Mouse (Mus musculus) lung, embryonic 14.5 days (tissue): ENCODE data around the gene Rab4b. TPM values are rescaled to one million over a fixed set of nuclear protein-coding genes. Genes with fewer than 3 reads are reported as not detected.

ENCODE experiments used
- ATAC-seq: fragments of 200-750 bp; cut with Nextera tagmentation; 2 replicates; pipeline ENCODE4 v1.8.0; 2017; ENCODE audit warnings: mild to moderate bottlenecking, moderate TSS enrichment, moderate library complexity; ENCODE audit not compliant: insufficient read depth
- DNase-seq: peaks from one replicate; pipeline ENCODE4 v3.0.0-alpha.2; 2015
- H3K27ac ChIP-seq: fragments of 300-500 bp; sonication (generic); 2 replicates; pipeline ENCODE4 v1.5.1; 2014; ENCODE audit warnings: low read depth, mild to moderate bottlenecking, moderate library complexity
- H3K27me3 ChIP-seq: fragments of 300-500 bp; sonication (generic); 2 replicates; pipeline ENCODE4 v1.6.1; 2014; ENCODE audit warnings: low read length, control low read depth; ENCODE audit not compliant: insufficient read depth
- H3K36me3 ChIP-seq: fragments of 300-500 bp; sonication (generic); 2 replicates; pipeline ENCODE4 v1.6.1; 2014; ENCODE audit warnings: control low read depth; ENCODE audit not compliant: insufficient read depth
- H3K4me1 ChIP-seq: fragments of 300-500 bp; sonication (generic); 2 replicates; pipeline ENCODE4 v1.6.1; 2014; ENCODE audit warnings: antibody characterized with exemption, control low read depth; ENCODE audit not compliant: insufficient read depth
- H3K4me2 ChIP-seq: fragments of 300-500 bp; sonication (generic); 2 replicates; pipeline ENCODE4 v1.6.1; 2014; ENCODE audit warnings: mild to moderate bottlenecking
- H3K4me3 ChIP-seq: fragments of 300-500 bp; sonication (generic); 2 replicates; pipeline ENCODE4 v1.5.1; 2014; ENCODE audit warnings: low read depth, low read length
- H3K9ac ChIP-seq: fragments of 300-500 bp; sonication (generic); 2 replicates; pipeline ENCODE4 v1.6.1; 2014
- H3K9me3 ChIP-seq: fragments of 300-500 bp; sonication (generic); 2 replicates; pipeline ENCODE4 v1.6.1; 2016; ENCODE audit warnings: low read depth, low read length, control low read depth
- CTCF ChIP-seq: IDR thresholded peaks from 2 replicates; pipeline ENCODE4 v1.5.1; 2016; ENCODE audit warnings: antibody characterized with exemption, low read depth
- WGBS: fragments of 180-500 bp; shearing (Covaris S2); extraction: QIAGEN DNeasy Blood & Tissue Kit; methylation state at CpG from one replicate; pipeline ENCODE4 v1.1.7; 2014; 5-methylcytosine and 5-hydroxymethylcytosine counted together
- polyA plus RNA-seq: library from polyadenylated mRNA; unstranded; fragments of >200 nt; fragmentation: Nextera tagmentation; extraction: Ambion mirVana; gene quantifications from 2 replicates; pipeline ENCODE4 v1.2.1, GENCODE M21; 2014

The Rab4b gene
- polyA plus RNA-seq, 1 experiment from 2014 or later = 62.1 TPM

DNA sequence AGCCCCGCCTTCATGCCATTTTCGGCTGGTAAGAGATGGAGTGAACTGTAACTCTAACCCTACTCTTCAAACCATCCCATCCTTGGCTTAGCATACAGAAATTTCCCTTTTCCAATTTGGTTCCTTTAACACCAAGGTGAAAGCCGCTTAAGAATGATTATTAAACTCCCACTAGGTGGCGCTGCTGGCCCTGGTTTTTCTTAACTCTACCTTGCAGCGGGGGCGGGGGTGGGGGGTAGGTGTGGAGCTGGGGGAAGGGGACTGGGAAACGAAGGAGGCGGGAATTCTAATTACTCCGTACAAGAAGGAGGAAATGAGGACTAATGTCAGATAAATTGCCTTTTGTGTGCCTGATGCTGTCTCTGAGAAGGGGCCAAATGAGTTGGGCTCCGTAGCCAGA, 46.1 kb downstream of the Rab4b start:
- peak; percentile 83 for DNase-seq
- Histone ChIP-seq H3K27ac (no peak overlapping the region), H3K4me1 (no peaks in the 10 kb centered on the region; the same call in 1 of the 2 replicates), H3K4me2 (peak overlapping the region; percentile 11; the same call in 1 of the 2 replicates), H3K27me3 (no peaks in the 10 kb centered on the region), H3K9me3 (no peaks in the 10 kb centered on the region), H3K4me3 (no peak overlapping the region), H3K9ac (no peak overlapping the region), H3K36me3 (no peaks in the 10 kb centered on the region)
- ATAC-seq = no peak
- 13% methylated on average over 10 of the region's 10 CpGs for whole genome bisulfite sequencing
- TF ChIP-seq CTCF = peak; percentile 62

DNA sequence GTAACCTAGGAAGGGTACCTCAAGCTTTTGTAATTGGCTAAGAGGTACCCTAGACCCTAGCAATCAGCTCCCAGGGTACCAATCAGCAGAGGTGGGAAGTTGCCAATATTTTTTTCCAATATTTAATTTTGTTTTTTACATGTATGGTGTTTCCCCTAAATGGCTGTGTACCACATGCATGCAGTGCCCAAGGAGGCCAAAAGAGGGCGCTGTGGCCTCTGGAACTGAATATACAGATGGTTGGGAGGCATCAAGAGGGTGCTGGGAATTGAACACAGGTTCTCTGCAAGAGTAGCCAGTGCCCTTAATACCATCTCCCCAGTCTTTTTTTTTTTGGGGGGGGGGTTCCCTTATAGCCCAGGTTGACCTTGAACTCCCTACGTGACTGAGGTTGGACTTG, 47.3 kb downstream of the Rab4b start:
- 60% methylated on average over 2 of the region's 2 CpGs for WGBS
- H3K36me3 ChIP-seq = no peaks in the 10 kb centered on the region

DNA sequence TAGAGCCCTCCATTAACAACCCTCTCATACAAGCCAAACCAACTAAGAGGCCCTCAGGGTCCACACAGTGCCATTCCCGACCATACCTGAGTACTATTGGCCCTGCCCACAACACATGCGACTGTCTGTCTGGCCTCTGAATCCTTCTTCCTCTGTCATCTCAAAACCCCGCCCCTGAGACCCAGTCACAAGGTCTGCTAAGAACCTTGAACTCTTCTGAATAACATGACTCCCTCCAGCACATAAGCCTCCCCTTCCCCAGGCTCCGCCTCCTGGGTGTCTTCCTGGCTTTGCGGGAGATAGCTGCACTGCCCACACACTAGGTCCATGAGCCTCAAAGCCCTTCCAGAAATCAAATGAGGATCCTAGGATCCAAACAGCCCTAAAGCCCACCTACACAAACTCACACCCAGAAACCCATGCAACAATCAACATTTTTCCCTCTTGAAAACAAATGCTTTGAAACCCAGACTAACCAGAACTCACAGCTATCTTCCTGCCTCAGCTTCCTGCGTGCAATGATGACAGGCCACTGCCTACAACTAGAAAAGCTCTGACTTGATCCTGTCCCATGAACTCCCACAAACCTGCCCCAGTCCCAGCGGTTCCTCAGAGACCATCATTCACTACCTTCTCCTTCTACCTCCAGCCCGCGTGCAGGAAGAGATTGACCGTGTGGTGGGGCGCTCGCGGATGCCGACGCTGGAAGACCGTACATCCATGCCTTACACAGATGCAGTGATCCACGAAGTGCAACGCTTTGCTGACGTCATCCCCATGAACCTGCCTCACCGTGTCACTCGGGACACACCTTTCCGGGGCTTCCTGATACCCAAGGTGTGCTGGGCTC, 48.0 kb downstream of the Rab4b start:
- Histone ChIP-seq H3K4me3 (no peak overlapping the region), H3K9ac (no peak overlapping the region), H3K4me2 (no peak overlapping the region), H3K4me1 (no peaks in the 10 kb centered on the region; the same call in 1 of the 2 replicates), H3K36me3 (no peaks in the 10 kb centered on the region), H3K9me3 (no peaks in the 10 kb centered on the region), H3K27ac (no peak overlapping the region), H3K27me3 (no peaks in the 10 kb centered on the region)
- no peak for DNase-seq
- ATAC-seq = no peak
- TF ChIP-seq CTCF = no peak
- WGBS = 88% methylated on average over 22 of the region's 22 CpGs

More for the DNA sequence above, 47.3 kb downstream of the Rab4b start:
- Histone ChIP-seq H3K4me2 (no peak overlapping the region), H3K9me3 (no peaks in the 10 kb centered on the region), H3K4me3 (no peak overlapping the region), H3K4me1 (no peaks in the 10 kb centered on the region; the same call in 1 of the 2 replicates), H3K27ac (no peak overlapping the region), H3K27me3 (no peaks in the 10 kb centered on the region), H3K9ac (no peak overlapping the region)
- peak; percentile 18; the same call in 1 of the 2 replicates for TF ChIP-seq CTCF
- DNase-seq (no peak), ATAC-seq (no peak)

DNA sequence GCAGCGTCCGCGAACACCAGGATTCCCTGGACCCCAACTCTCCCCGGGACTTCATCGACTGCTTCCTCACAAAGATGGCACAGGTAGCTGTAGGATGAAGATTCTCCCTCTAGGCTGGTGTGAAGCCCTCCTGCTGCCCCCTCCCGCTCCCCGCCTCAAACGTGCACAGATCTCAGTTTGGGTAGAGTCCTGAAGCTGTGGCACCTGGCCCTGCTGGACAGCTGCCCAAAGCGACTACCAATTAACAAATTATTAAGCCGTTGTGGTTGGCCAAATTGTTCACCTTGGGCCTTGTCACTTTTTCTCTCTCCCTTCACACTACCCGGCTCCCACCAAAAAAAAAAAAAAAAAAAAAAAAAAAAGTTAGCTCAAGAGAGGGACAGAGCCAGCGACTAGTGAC, 48.9 kb downstream of the Rab4b start:
- no peak overlapping the region for H3K4me3 ChIP-seq
- ATAC-seq (no peak), DNase-seq (no peak)
- H3K36me3 ChIP-seq = no peaks in the 10 kb centered on the region
- H3K27ac ChIP-seq = no peak overlapping the region
- no peak overlapping the region for H3K9ac ChIP-seq
- H3K4me2 ChIP-seq = no peak overlapping the region
- H3K4me1 ChIP-seq = no peaks in the 10 kb centered on the region; the same call in 1 of the 2 replicates
- no peak for TF ChIP-seq CTCF
- WGBS = 87% methylated on average over 12 of the region's 12 CpGs
- no peaks in the 10 kb centered on the region for H3K27me3 ChIP-seq
- no peaks in the 10 kb centered on the region for H3K9me3 ChIP-seq

DNA sequence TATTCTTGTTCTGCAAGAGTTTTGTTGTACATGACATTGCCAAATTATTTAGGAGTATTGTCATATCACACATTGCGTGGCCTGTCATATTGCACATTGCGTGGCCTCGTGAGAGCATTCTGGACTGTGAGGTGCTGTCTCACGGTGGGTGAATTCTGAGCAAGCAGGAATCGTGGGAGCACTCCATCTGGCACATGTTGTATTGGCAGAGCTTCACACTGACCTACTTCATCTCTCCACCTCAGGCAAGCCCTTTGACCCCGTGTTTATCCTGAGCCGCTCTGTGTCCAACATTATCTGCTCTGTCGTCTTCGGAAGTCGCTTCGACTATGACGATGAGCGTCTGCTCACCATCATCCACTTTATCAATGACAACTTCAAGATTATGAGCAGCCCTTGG, 49.8 kb downstream of the Rab4b start:
- Histone ChIP-seq H3K4me3 (no peak overlapping the region), H3K9ac (no peak overlapping the region), H3K4me1 (no peaks in the 10 kb centered on the region; the same call in 1 of the 2 replicates), H3K27ac (no peak overlapping the region), H3K36me3 (no peaks in the 10 kb centered on the region), H3K4me2 (no peak overlapping the region), H3K9me3 (no peaks in the 10 kb centered on the region), H3K27me3 (no peaks in the 10 kb centered on the region)
- 49% methylated on average over 13 of the region's 13 CpGs for WGBS
- DNase-seq = no peak
- no peak for TF ChIP-seq CTCF
- ATAC-seq = no peak

DNA sequence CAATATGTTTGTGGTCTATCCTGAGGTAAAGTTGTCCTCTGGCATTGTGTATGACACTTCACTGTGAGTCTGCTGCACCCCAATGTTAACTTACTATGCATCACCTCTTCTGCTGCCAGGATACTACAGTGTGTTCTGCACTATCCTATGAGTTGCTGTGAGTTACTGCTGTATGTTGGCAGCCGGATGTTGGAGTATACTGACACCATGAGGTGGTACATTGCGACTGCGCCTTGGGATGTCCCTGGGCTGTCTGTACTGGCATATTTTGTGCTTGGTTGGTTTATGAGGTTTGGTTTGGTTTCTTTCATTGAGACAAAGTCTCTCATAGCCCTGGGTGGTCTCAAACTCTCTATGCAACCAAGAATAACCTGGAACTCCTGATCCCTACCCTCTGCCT, 50.5 kb downstream of the Rab4b start:
- WGBS = 38% methylated on average over 3 of the region's 3 CpGs
- H3K27ac ChIP-seq = no peak overlapping the region
- H3K4me1 ChIP-seq = no peaks in the 10 kb centered on the region; the same call in 1 of the 2 replicates
- H3K36me3 ChIP-seq = no peaks in the 10 kb centered on the region
- TF ChIP-seq CTCF = peak; percentile 80
- no peak overlapping the region for H3K4me3 ChIP-seq
- ATAC-seq = peak; percentile 65; the same call in 1 of the 2 replicates
- no peak overlapping the region for H3K4me2 ChIP-seq
- H3K9ac ChIP-seq = no peak overlapping the region
- H3K27me3 ChIP-seq = no peaks in the 10 kb centered on the region
- no peaks in the 10 kb centered on the region for H3K9me3 ChIP-seq
- DNase-seq = peak; percentile 72

DNA sequence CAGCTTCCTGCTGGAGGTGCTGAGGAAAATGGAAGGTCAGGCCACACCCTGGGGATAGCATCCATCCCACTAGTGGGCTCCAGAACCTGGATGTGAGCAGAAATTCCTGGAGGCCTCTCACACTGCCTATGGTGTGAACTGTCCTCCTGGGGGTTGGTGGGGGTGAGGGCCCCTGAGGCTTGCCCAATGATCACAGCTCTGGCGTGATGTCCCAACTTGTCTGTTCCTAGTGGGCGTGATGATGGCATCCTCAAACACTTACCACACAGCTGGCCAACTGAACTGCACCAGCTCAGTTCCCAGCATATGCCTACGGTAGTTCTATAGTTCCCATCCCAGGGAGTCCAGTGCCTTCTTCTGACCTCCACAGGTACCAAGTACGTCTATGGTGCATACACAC, 53.7 kb downstream of the Rab4b start:
- Histone ChIP-seq H3K27ac (no peak overlapping the region), H3K4me2 (no peak overlapping the region), H3K4me3 (no peak overlapping the region), H3K9me3 (no peaks in the 10 kb centered on the region), H3K27me3 (no peaks in the 10 kb centered on the region), H3K9ac (no peak overlapping the region), H3K4me1 (no peaks in the 10 kb centered on the region), H3K36me3 (no peaks in the 10 kb centered on the region)
- no peak for DNase-seq
- WGBS = 86% methylated on average over 4 of the region's 4 CpGs
- TF ChIP-seq CTCF = no peak
- ATAC-seq = no peak
